Mouse (Mus musculus): ENCODE data around the gene Gm6370.
"Not testable (repeated sequence)": the region's sequence is repeated elsewhere in the genome, so short reads cannot be mapped to it uniquely, and the experiment has no call there.

- not testable (repeated sequence) for TF ChIP-seq GATA1 (IDR thresholded peaks at IDR 0.05; ENCODE audit: borderline replicate concordance, low read length); FLI1 (IDR thresholded peaks at IDR 0.05; ENCODE audit: low read length)
These were observed 22.7 kb downstream of the Gm6370 start, which contains the start of gene Gm3402 for GRCm38 (mm10) chr5:146513823-146514222.
